Comparison of ENCODE assay signal across 21 mouse cellular contexts in genomic region chr10:62990636-62991035, GRCm38 (mm10). TPM values are rescaled to one million over a fixed set of nuclear protein-coding genes. Genes with fewer than 3 reads are reported as not detected.
"Had no signal": no experiment of that assay in that cellular context is flagged by ENCODE, and none has a peak within 500 bp of the region (broad histone marks: within the 10 kb centered on the region; RNA-seq: fewer than 3 reads in every experiment).

No protein-coding gene starts in this region.

- H3K27ac ChIP-seq: midbrain, embryonic 10.5 days; midbrain, embryonic 12.5 days; neural tube, embryonic 13.5 days; neural tube, embryonic 15.5 days; stomach, embryonic 15.5 days; stomach, postnatal 0 days had no signal

- H3K4me3 ChIP-seq: midbrain, embryonic 10.5 days; midbrain, embryonic 12.5 days; myocyte; neural tube, embryonic 13.5 days; neural tube, embryonic 15.5 days; stomach, embryonic 15.5 days had no signal

- ATAC-seq: midbrain, embryonic 16.5 days had no signal

- H3K27me3 ChIP-seq: midbrain, embryonic 12.5 days; neural tube, embryonic 13.5 days; neural tube, embryonic 15.5 days; stomach, embryonic 15.5 days had no signal

- H3K9me3 ChIP-seq: midbrain, embryonic 10.5 days; midbrain, embryonic 12.5 days; neural tube, embryonic 13.5 days; neural tube, embryonic 15.5 days; stomach, embryonic 15.5 days had no signal

- H3K4me1 ChIP-seq: midbrain, embryonic 12.5 days; neural tube, embryonic 13.5 days; neural tube, embryonic 15.5 days; stomach, embryonic 15.5 days had no signal

- DNase-seq: lung, adult 18-20 months; lung, embryonic 14.5 days; lung, postnatal 10 days; lung, postnatal 4 days; midbrain, embryonic 14.5 days; retina, postnatal 1 day; right cerebral cortex, adult 18-20 months; right cerebral cortex, postnatal 25 days; right cerebral cortex, postnatal 4 days; thymus, adult 18-20 months; thymus, postnatal 14 days; thymus, postnatal 4 days had no signal

- H3K4me2 ChIP-seq: lung, embryonic 14.5 days; midbrain, embryonic 12.5 days; neural tube, embryonic 13.5 days; neural tube, embryonic 15.5 days; stomach, embryonic 15.5 days had no signal

- H3K9ac ChIP-seq: lung, embryonic 14.5 days; midbrain, embryonic 12.5 days; neural tube, embryonic 13.5 days; neural tube, embryonic 15.5 days; stomach, embryonic 15.5 days had no signal

RNA-seq across cellular contexts. Expression of gene Pbld2, which starts 33.5 kb away (rescaled TPM):
- total RNA-seq: megakaryocyte, adult 5-6 weeks had no signal
